Mouse (Mus musculus) thymus, adult 18-20 months (tissue): ENCODE measurements around the gene Tnxb.

ENCODE experiments used
- DNase-seq, 2 experiments: peaks; one replicate each; pipeline ENCODE4 v3.0.0; 2022; ENCODE audit warnings: mixed read lengths in 2 of 2

The Tnxb gene

DNA sequence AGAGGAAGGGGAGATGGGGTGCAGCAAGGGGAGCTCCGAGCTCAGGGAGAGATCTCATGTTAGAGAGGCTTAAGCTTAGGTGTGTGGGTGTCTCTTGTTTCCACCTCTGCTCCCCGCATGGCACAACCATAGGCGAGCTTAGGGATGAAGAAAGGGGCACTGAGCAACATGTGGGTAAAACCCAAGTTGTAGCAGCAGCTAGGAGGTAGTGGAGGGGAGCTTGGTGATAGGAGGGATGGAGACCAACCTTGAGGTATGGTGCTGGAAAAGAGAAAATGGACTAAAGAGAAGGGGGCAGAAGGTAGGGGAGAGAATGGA, 10.5 kb upstream of the Tnxb start:
- DNase-seq, result no peak

GRCm38 (mm10) chr17:34660259-34660820, 10.0 kb upstream of the Tnxb start:
- no peak for DNase-seq

DNA sequence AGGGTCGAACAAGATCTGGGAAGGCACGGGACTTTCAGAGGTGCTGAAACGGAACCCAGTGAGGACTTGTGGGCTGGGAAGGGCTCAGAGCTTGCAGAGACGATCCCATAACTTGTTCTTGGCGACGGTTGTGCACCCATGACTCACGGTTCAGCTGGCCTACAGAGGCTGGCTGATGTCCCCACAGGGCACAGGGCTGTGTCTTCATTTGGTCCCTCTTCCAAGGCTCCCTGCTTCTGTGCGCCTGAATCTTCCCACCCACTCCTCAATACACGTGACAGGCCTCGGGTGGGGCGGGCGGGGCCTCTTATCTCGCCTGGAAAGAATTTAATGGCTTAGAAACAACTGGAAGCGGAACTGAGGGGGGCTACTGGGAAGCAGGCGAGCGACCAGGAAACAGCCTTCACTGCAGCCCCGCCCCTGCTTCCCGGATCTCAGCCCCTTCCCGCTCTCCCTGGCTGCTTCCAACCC, 9.2 kb upstream of the Tnxb start:
- no peak for DNase-seq

DNA sequence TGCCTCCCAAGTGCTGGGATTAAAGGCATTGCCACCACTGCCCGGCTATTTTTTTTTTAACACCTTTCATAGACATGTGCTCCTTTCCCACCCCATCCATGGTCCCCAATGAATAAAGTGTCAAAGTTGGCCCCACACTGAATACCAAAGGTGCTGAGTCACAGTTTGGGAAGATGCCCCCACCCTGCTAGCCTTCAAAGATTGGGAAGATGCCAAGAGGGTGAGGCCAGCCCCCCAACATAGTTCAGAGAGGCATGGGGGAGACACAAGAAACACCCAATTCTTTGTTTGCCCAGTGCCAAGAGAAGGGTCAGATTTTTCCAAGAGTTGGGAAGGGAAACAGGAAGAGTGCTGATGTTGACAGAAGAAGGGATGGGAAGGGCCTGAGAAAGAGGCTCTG, 7.9 kb upstream of the Tnxb start:
- no peak for DNase-seq

DNA sequence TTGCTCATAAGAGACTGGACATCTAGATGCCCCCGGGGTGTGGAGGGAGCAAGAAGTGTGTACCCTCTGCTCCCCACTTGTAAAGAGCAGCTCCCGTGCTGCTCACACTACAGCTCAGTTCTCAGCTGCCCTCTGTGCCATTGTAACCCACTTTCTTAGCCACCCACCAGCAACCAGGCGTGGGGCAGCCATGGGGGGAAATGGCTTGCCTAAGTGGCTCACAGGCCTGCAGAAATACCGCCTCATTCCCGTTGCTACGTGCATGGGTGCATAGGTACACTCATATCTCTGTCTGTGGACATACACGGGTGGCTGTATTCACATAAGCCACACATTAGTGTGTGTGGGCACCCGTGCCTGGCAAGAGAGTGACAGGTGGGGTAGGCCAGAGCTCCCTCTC, 7.4 kb upstream of the Tnxb start:
- no peak for DNase-seq

GRCm38 (mm10) chr17:34663558-34663957, 6.8 kb upstream of the Tnxb start:
- DNase-seq, result no peak

GRCm38 (mm10) chr17:34664472-34664871, 5.9 kb upstream of the Tnxb start:
- DNase-seq, result no peak

GRCm38 (mm10) chr17:34671151-34672066, 1.1 kb downstream of the Tnxb start:
- DNase-seq, result no peak

DNA sequence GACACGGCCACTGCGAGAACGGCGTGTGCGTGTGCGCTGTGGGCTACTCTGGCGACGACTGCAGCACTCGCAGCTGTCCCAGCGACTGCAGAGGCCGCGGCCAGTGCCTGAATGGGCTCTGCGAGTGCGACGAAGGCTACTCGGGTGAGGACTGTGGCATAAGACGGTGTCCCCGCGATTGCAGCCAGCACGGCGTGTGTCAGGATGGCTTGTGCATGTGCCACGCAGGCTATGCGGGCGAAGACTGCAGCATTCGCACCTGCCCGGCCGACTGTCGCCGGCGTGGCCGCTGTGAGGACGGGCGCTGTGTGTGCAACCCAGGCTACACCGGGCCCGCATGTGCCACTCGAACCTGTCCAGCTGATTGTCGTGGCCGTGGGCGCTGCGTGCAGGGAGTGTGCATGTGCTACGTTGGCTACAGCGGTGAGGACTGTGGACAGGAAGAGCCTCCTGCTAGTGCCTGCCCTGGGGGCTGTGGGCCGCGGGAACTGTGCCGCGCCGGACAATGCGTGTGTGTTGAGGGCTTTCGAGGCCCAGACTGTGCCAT, 2.0 kb downstream of the Tnxb start:
- no peak for DNase-seq

DNA sequence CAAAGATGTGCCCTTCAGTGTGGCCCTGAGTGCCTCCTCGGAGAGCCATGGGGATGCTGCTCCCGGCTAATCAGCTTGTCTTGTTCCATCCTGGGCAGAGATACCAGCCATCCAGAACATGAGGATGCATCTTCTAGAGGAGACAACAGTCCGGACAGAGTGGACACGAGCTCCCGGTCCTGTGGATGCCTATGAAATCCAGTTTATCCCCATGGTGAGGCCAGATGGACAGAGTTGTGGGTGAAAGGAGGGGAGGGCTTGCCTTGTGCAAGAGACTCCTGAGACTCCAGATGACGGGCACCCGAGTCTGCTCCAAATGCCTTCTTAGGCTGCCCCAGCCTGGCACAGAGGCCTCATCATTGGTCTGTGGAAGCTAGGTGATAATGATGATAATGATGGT, 2.8 kb downstream of the Tnxb start:
- DNase-seq, result no peak

DNA sequence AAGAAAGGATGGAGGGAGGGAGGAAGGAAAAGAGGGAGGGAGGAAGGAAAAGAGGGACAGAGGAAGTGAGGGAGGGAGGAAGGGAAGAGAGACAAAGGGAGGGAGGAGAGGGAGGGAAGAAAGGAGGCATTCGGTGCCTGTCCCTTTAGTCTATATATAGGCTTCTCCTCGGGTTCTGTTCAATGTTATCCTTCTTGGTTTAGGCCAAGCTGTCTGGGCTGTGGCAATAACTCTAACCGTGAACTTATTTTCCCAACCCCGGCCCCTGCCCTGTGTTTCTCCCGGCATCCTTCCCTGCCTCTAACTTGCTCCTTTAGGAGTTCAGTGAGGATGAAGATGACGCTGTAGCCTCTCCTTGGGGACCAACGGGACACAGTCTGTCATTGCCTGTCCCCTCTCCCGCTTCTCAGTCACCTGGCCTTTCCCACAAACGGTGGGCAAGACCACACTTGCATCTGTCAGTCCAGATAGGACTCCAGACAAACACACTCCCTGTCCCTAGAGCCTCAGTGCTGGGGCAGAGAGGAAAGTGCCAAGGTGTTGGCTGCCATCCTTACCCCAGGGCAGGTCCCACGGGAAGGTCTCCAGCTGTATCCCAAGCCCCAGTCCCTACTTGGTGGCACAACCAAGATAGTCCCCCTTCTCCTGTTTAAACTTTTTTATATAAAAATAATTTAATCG, 4.3 kb downstream of the Tnxb start:
- DNase-seq, result no peak

GRCm38 (mm10) chr17:34675205-34676092, 5.1 kb downstream of the Tnxb start:
- no peak for DNase-seq

DNA sequence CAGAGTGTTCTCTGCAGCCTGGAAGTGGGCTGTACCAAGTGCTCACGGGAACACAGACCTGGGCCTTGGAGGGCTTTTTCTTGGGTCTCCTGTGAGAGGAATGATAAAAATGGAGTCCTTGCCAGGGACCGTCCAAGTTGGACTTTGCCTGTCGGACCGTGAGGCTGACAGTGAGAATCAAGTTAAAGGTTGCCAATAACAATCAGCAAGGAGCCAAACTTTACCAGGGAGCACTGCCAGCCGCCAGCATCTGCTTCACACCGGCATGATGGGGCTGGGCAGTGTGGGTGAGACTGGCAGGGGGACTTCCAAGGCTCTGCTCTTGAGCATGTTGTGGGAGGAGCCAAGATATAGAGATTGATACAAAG, 5.7 kb downstream of the Tnxb start:
- DNase-seq, result no peak

GRCm38 (mm10) chr17:34676671-34677070, 6.3 kb downstream of the Tnxb start:
- DNase-seq, result no peak

DNA sequence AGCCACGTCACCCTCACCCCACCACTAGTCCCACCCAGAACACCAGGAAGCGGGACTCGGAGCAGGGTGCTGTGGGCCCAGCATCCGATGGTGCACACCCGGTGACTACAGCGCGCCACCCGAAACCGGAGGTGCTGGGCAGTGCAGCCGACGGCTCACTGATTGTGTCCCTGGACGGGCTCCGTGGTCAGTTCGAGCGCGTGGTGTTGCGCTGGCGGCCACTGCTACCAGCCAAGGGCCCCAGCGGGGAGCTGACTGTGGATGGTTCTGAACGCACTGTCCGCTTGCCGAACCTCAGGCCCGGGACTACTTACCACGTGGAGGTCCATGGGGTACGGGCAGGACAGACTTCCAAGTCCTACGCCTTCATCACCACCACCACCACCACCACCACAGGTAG, 9.9 kb downstream of the Tnxb start:
- DNase-seq, result no peak

- no peak for DNase-seq
Observed at GRCm38 (mm10) chr17:34680621-34681020, 10.3 kb downstream of the Tnxb start.

DNA sequence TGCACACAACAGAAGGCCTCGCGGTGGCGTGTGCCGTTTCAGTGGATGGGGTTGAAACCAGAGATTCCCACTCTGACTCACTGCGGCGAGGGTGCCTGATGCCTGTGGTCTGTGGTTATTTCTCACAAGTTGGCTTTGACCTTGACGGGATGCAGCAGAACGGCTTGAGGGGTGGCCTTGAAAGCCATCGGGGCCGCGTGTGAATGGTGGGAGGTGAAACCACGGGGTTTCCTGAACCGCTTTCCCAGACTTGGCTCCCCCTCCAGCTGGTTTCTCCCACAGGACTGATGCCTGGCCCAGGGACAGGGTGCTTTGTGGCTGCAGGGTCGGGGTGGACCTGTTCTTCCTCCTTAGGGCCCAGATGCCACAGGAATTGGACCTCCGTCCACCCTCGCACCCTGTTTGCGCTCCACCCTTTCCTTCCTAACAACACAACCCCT, 10.8 kb downstream of the Tnxb start:
- DNase-seq, result no peak

- DNase-seq, result no peak
Observed at GRCm38 (mm10) chr17:34681881-34682536, 11.7 kb downstream of the Tnxb start.

- DNase-seq, result no peak
Observed at GRCm38 (mm10) chr17:34683179-34683578, 12.8 kb downstream of the Tnxb start.

- no peak for DNase-seq
Observed at GRCm38 (mm10) chr17:34683686-34684220, 13.4 kb downstream of the Tnxb start.

DNA sequence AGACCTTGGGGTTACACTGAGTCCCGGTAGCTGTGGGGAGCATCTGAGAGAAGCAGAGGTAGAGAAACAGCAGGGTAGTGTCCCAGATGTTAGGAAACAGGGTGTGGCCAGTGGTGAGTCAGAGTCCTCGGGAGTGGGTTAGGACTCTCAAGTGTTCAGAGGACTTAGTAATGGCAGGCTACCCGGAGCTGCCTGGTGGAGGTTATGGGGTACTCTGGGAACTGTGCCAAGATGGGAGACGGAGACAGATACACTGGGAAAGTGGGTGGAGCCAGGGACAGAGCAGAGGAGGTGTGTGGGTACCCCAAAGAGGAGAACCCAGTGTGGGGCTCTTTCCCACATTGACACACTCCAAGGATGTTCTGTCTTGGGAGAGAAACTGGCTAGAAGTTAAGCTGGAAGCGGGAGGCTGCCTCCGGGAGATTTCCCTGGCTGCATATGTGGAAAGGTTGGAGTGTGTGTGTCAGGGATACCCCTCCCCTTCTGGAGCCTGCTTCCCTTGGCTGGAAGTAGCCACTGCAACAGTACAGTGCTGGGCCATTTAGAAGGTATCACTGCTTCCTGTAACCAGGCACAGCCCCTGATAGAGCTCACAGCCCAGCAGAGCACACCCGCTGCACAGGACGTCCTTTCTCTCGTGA, 14.0 kb downstream of the Tnxb start:
- no peak for DNase-seq
